Mouse (Mus musculus) NIH3T3 (cell line): ENCODE measurements around the gene Necab3.

Source experiments
- DNase-seq: peaks from one replicate; pipeline ENCODE4 v3.0.0-alpha.2; 2012; ENCODE audit warnings: low read depth

Necab3 gene

DNA sequence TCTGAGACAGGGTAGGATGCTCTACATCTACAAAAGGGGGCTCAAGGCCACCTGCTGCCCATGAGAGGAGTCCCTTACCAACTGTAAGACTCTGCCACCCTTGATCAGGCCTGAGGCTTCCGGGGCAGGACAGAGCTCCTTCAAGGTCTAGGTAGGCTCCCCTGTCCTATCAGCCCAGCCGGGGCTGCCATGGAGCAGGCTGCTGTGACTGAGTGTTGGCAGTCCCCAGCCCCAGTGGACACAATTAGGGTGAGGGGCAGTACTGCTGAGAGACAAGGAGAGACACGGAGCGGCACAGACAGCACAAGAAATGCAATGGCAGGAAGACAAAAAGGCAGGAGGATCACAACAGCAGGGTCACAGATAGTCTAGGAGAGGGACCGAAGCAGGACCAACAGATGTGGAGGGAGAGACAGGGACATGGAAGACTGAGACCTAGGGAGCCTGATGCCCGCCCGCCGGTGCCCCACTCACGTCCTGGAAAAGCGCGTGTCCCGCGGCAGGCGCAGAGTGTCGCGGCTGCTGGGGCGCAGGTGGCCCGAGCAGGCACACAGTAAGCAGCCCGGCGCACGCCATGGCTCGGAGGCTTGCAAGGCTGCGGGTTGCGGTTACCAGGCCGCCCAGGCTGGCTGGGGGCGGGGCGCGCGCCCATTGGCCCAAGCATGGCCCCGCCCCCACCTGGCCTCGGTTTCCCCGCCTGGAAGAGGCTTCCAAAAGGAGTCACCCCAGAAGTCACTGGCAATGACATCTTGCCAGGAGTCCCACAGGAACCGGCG, at the start of gene Necab3:
Necab3 (minus strand) TSS at position 627 of the 776 bp plus-strand sequence.
- no peak for DNase-seq

DNA sequence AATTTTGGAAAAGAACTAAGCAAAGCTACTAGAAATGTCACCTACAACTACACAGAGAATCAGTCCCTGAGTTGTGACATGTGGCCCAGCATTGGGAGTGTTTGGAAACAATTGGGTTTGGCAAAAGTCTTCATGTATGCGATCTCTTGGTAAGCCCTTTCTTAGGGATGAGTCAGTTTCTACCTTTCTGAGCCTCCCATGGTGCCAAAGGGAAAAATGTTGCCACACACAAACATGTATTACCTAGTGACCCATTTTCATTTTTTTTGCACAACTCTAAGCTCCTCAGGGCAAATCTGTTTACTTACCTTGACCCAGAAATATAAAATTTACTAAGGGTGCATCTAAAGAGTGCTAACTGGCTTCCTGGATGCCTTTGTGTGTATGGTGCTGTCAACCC, 48.3 kb upstream of the Necab3 start:
- DNase-seq: no peak

DNA sequence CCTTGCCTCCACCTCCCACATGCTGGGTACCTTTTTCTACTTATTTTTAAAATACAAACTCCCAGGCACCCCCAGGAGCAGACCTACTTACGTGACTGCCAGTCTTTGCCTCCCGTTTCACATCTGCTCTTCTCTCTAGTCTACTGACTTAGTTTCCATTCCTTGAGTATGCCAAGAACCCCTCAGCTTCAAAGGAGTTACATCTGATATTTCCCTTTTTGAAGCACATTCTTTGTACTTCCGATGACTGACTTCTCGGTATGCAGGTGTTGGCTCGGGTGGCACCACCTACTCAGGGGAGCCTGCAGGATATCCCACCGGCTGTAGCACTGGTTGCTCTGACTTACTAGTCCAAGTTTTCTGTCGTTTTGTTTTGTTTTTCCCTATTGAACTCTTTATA, 45.5 kb upstream of the Necab3 start:
- DNase-seq: no peak

DNA sequence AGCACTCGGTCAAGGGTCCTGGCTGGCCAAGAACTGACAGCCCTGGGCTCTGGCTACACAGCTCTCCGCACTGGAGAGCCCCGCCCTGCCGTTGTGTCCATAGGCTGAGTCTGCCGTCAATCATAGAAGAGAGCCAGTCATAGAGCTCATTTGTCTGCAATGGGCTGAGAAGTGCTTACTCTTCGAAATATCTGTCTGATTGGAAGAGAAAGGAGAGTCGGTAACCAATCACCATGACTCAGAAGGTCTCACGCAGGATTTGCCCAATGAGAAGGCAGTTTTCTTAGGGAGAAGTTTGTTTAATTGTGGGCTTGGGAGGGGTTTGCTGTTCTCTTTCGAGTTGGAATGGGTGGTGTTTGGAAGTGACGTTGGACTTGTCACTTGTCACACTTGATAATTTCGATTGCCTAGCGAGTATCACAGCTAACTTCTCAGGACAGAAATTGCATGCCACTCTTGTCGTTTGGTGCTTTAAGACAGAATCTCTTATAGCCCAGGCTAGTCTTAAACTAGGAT, 45.0 kb upstream of the Necab3 start, which contains the start of gene Pxmp4:
Pxmp4 (minus strand) TSS at position 71 of the 516 bp plus-strand sequence.
- peak; percentile 99 for DNase-seq

DNA sequence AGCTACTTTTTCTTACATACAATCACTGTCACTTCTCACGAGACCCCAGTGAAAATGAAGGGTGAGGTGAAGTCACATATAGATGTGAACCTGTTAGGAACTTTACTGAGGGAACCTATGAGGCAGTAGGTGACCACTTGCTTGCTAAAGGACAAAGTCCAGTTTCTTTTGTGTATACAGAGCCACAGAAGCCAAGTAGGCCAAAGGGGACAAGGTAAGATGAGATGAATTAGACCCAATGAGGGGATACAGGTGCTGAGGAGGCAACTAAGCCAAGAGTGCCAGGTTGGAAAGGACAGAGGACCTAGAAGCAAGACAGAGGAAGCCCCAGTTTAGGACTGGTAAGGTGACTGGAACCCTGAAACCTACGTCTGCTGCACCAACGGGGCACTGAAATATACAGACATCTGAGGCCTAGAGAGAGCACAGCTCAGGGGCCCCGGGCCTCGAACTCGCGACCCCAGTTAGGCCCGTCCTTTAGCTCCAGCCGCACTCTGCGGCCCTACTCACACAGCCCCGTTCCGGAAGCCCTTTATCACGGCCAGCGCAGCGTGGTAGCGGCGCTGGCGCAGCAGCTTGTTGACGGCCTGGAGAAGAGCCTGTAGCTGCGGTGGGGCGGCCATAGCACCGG, 44.4 kb upstream of the Necab3 start:
- no peak for DNase-seq

DNA sequence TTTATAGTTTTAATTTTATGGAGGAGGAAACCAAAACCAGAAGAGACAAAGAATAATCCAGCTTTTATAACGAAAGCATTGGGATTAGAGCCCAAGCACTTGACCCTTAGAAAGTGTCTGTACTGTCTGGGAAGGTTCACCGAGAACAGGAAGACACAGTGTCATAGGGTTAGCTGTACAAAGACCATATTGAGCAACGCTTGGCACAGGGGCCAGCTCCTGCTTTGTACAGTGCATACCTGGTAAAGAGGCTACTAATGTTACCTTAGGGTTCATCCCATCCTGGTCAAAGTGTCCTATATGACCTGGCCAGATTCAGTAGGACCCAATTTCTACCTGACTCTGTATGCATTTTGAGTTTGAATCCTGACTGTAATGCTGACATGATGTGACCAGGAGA, 42.6 kb upstream of the Necab3 start:
- no peak for DNase-seq

DNA sequence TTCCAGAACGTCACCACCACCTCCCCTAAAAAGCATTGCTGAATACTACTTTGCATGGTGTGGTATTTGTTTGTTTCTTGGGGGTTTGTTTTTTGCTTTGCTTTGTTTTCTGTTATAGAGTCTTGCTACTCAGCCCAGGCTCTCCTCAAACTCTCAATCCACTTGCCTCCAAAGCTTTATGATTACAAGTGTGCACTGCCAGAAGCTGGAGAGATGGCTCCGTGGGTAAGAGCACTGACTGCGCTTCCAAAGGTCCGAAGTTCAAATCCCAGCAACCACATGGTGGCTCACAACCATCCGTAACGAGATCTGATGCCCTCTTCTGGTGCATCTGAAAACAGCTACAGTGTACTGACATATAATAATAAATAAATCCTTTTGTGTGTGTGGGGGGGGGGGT, 41.9 kb upstream of the Necab3 start:
- no peak for DNase-seq

DNA sequence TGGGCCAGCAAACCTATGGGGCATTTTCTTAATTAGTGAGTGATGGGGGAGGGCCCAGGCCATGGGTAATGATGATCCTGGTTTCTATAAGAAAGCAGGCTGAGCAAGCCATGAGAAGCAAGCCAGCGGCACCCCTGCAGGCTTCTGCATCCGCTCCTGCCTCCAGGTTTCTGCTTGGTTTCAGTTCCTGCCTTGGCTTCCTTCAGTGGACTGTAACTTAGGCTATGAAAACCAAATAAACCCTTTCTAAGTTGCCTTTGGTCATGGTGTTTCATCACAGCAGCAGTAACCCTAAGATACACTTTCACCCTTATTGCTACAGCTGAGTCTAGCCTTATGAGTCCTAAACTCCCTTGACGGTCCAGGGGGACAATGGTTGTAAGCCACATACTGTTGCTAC, 38.7 kb upstream of the Necab3 start:
- DNase-seq: no peak

DNA sequence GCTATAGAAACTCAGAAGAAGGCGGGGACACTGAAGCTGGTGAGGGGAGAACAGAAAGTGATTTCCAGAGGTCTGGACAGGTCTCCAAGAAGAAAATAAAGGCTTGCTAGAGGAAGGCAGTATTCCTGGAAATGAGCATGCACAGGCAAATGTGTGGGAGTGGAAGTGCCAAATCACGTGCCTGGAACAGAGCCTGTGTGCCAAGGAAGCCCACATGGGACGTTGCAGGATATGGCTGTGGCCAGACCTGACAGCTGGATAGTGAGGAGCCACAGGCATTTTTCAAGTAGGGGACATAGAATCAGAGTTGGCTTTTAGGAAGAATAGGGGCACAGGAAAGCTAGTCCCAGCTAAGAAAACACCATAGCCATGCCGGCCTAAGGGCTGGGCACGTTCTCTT, 37.1 kb upstream of the Necab3 start:
- DNase-seq: peak; percentile 36

DNA sequence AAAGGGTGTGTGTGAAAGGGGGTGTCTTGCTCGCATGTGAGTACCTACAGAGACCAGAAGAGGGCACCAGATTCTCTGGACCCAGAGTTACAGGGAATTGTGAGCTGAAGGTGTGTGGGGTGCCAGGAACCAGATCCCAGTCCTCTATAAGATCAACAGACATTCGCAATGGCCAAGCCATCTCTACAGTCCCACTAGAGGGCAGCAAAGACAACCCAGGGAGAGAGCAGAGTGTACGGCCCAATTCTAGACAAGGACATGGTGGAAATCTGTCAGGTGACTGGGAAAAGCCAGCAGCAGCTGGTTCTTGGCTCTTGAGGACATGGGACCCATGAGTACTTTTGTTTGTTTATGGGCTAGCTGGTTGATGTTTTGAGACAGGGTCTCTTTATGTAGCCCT, 34.3 kb upstream of the Necab3 start:
- peak; percentile 59 for DNase-seq

DNA sequence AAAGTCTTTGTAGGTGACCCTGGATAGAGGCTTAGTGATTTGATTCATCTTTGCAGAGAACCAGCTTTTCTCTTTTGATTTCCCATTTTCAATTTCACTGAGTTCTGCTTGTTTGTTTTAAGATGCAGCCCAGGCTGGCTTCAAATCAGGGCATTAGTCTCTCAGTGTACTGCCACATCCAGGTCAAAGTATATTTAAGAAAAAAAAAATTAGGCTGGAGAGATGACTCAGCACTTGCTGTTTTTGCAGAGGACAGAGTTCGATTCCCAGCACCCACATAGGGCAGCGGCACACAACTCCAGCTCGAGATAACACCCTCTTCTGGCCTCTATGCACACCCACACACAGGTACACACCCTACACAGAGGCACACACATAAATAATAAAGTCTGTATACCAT, 32.5 kb upstream of the Necab3 start:
- no peak for DNase-seq

DNA sequence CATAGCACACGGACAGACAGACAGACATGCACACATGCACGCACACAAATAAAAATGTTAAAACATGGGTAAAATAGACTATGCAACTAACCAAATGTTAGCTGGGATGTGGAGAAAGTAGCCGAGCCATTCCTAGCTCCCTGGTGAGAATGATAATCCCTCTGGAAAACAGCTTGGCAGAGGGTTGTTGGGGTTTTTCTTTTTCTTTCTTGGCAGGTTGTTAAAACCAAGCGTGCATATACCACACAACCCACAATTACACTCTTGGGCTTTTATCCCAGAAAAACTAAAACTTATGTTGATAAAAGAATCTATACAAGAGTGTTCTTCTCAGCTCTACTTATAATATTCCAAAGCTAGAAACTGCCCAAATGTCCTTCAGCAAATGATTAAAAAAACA, 30.4 kb upstream of the Necab3 start:
- no peak for DNase-seq

DNA sequence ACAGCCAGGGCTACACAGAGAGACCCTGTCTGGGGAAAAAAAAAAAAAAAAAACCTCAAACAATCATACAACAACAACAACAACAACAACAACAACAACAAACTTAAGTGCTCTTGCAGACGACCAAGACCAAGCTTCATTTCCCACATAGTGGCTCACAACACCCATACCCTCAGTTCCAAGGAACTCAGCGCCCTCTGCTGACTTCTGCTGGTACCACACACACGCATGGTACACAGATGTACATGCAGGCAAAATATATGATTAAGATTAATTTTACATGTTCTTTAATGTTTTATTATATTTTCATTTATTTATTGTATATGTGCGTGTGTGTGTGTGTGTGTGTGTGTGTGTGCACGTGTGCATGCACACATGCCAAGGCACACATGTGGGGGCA, 27.7 kb upstream of the Necab3 start:
- peak; percentile 61 for DNase-seq

DNA sequence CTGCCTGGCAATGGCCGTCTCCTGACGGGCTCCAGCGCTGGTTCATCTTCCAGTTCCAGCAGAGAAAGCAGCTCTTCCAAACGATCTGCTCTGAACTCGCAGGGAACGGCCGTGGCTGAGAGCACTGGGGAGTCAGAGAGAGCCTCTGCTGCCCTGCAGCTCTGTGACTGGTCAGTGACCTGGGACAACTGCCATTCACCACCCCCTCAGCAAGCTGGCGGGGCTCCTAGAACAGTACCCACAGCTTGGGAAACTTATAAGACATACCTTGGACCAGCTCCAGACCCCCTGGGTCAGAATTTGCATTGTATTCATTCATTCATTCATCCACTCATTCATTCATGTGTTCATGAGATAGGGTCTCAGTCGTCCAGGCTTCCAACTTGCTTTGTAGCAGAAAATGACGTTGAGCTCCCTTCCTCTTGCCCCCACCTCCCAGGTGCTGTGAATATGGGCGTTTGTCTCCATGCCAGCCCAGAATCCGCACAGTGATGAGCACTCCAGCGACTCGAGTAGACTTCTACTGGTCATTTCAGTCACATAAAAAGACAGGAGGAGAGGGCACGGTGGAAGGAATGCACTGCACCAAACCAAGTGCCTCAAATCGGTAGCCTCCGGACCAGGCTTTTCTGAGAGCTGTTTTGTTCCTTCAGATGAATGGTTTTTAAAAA, 26.4 kb upstream of the Necab3 start:
- DNase-seq: peak; percentile 66

DNA sequence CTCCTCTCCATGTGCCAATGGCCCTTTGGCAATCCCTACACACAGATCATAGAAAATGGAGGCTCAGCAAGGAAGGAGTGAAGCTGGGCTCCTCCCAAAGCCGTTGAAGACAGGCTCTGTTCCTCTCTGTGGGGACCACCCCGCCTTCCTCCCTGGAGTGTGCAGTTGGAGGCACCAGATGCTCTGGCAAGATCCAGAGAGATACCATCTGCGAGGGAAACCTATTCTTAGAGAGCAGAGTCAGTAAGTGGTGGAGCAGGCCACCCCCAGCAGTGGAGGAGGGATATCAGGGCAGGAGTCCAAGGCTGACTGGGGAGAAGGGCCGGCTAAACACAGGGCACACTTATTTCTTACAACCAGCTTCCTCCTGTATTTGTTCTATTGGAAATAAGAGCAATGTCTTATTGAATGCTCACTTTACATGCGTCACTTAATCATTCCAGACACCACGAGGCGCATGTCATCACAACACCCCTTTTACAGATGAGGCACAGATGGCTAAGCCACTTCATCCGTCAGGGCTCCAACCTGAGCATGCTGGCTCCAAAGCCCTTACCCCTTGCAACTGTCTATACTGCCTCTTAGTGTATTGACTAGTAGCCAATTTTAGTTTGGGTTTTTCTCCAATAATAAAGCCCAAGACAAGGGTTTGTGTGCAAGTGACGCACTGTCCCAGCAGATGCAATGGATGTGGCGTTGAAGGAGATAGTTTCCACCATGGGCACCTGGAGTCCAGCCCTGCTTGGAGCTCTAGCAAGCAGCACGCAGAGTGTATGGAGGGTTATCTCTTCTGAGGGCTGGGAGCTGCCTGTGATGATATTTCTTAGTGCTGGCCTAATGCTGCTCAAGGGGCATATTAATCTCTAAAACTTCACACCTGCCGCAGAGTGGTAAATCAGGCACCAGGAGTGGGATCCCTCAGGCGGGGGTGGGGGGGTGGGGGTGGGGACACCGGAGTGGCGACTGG, 25.5 kb upstream of the Necab3 start:
- peak; percentile 74 for DNase-seq

DNA sequence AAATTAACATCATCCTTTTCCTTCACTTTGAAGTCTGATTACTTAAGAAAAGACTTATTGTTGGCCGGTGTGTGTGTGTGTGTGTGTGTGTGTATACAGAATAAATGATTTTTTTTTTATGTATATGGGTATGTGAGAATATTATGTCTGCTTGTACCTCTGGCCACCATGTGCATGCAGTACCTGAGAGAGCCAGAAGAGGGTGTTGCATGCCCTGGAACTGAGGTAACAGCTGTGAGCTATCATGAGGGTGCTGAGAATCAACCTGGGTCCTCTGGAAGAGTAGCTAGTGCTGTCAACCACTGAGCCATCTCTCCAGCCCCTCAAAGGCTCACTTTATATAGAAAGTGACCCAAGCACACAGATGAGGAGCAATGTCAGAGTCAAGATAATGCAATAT, 22.7 kb upstream of the Necab3 start:
- DNase-seq: no peak

DNA sequence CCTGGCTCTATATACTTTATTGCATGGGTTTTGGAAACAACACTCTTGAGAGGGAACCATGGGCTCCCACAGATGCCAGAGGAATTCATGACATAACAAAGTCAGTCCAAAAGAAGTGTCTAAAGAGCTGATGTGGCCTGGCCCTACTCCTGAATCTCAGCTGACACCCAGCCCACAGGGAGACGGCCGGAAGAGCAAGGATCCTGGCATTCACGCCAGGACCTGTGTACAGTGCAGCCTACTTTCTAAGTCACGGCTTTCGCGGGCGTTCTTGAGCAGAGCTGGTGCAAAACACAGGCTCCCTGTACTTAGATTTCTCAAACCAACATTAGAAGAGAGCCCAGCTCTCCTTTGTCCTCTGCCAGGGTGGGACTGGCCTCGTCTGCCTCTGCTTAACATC, 21.9 kb upstream of the Necab3 start:
- DNase-seq: peak; percentile 43

DNA sequence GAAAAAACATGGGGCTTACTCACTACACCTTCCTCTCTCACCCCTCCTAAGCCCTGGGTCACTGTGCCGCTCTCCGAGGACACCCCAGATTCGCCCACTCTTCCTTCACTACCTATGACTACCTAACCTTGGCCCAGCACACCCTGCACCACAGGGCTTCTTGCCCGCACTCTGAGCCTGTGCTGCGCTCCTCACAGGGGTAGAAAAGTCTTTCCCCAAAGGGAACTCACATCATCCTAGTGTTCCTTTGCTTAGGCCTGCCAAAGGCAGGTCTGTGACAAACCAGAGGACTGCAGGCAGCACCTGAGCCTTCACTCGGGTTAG, 19.0 kb upstream of the Necab3 start:
- no peak for DNase-seq

DNA sequence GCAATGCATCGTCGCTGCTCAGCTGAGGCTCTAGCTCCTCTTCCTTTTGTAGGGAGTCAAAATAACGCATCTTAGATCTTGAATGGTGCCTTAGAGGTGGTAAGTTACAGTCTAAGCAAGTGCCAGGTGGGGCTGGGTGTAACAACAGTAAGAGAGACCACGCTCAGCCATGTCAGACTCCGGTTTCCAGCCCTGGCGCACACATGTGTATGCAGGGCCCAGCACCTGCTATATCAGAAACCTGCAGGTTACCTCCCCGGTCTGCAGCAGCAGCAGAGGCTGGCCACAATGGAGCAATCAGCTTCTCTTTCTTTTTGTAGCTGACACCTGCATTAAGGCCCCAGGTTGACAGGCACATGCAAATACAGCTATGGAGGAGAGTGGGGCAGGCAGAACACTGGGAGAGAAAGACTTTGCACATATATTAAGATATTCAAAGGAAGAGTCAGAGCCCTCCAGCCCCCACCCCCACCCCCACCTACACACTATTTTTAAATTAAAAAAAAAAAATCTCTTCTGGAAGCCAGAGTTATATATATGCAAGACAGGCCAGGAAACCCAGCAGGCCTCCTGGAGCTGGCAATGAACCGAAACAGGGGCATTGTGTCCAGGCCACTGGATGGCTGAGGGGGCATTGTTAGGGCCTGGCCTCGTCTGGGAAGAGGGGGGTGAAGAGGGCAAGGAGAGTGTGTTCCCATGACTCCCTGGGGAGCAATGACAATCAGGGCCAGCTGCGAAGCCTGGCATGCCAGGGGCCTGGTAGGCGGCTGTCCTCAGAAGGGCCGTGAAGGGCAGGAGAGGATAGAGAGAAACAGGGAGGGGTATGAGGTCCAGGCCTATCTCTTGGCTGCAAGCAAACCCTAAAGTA, 18.4 kb upstream of the Necab3 start:
- DNase-seq: no peak

DNA sequence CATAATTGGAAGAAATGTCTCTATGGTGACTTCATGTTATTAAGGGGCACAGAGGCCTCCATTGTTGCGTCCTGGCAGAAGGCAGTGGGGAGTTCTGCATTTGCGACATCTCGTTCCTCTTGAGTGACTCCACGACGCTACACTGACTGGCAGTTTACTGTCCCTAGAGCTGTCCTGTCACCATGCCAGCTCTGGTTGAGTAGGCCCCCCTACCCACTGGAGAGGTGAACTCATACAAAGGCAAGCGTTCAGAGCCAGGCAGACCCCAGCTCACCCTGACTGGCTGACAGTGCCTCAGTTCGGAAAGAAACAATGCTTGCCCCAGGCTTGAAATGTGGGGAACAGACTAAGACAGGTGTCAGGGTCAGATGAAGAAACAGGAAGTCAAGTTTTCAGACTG, 15.6 kb upstream of the Necab3 start:
- DNase-seq: no peak

DNA sequence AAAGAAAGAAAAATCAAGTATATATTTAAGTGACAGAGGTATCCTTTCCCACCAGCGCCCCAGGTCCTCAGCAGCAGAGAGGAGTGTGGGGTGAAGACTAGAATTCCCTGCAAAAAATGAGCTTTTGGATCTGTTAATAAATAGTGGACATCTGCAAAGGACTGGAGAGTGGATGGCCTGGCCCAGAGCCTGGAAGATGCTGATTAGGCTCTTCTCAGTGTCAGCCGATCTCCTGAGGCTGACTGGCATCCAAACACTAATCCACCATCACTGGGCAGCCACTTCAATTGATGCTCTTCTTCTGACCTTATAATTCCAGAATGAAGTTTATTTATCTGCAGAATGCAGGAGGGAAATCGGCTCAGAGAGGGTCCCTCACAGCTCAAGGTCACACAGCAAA, 14.3 kb upstream of the Necab3 start:
- DNase-seq: no peak
